Mouse (Mus musculus) thymus, postnatal 25 days (tissue): ENCODE data around the gene Gm8453.
"Not testable (repeated sequence)": the region's sequence is repeated elsewhere in the genome, so short reads cannot be mapped to it uniquely, and the experiment has no call there.

Experiments used
- DNase-seq: peaks from one replicate; pipeline ENCODE4 v3.0.0; 2022

The Gm8453 gene

GRCm38 (mm10) chr7:22229384-22229783, at the start of gene Gm8453:
Gene Gm8453, minus strand, starts transcription at chr7:22229484.
- not testable (repeated sequence) for DNase-seq

- DNase-seq, result not testable (repeated sequence)
Measured at GRCm38 (mm10) chr7:22201164-22201563, 28.1 kb downstream of the Gm8453 start, which contains the start of gene Gm8653. Gene Gm8653, minus strand, starts transcription at chr7:22201264.

GRCm38 (mm10) chr7:22189077-22189476, 40.2 kb downstream of the Gm8453 start, which contains the start of gene Vmn1r143:
Gene Vmn1r143, plus strand, starts transcription at chr7:22189377.
- not testable (repeated sequence) for DNase-seq
